Mouse (Mus musculus) frontal cortex, postnatal 14 days (tissue): ENCODE results near the gene Dohh.
A peak's percentile ranks its signal among the peaks of the same experiment; 100 is the strongest.

Source experiments
- DNase-seq, 2 experiments: peaks; one replicate each; pipeline ENCODE4 v3.0.0; 2022; ENCODE audit warnings: low spot score in 2 of 2

Gene Dohh

GRCm38 (mm10) chr10:81383802-81384604, at the start of gene Dohh, which contains the start of gene Gm48551:
Gene Dohh, plus strand, starts transcription at chr10:81384428.
Gene Gm48551, plus strand, starts transcription at chr10:81384466.
- DNase-seq, result peak; percentile 98 to 99

GRCm38 (mm10) chr10:81335393-81336340, 48.6 kb upstream of the Dohh start:
- no peak for DNase-seq

GRCm38 (mm10) chr10:81336558-81336957, 47.7 kb upstream of the Dohh start:
- no peak for DNase-seq

- DNase-seq, result no peak
These were observed 43.5 kb upstream of the Dohh start for GRCm38 (mm10) chr10:81340551-81341332.

- DNase-seq, result no peak
These were observed 42.8 kb upstream of the Dohh start for GRCm38 (mm10) chr10:81341333-81341949.

GRCm38 (mm10) chr10:81342686-81343505, 41.3 kb upstream of the Dohh start, which contains the start of gene Gipc3:
Gene Gipc3, minus strand, starts transcription at chr10:81343266.
- DNase-seq, result no peak

GRCm38 (mm10) chr10:81344421-81345161, 39.6 kb upstream of the Dohh start:
- DNase-seq, result no peak

- DNase-seq, result no peak
These were observed 39.1 kb upstream of the Dohh start for GRCm38 (mm10) chr10:81345162-81345534.

- DNase-seq, result peak in 1 of 2 experiments; percentile 36
These were observed 37.7 kb upstream of the Dohh start for GRCm38 (mm10) chr10:81346453-81347067.

GRCm38 (mm10) chr10:81349146-81349545, 35.1 kb upstream of the Dohh start:
- DNase-seq, result no peak

GRCm38 (mm10) chr10:81349961-81350350, 34.3 kb upstream of the Dohh start:
- no peak for DNase-seq

- peak; percentile 99 to 100 for DNase-seq
These were observed 33.7 kb upstream of the Dohh start, which contains the start of gene Hmg20b for GRCm38 (mm10) chr10:81350351-81351063. Gene Hmg20b, minus strand, starts transcription at chr10:81350480.

GRCm38 (mm10) chr10:81351678-81352291, 32.4 kb upstream of the Dohh start:
- no peak for DNase-seq

GRCm38 (mm10) chr10:81354738-81355477, 29.3 kb upstream of the Dohh start:
- DNase-seq, result no peak

GRCm38 (mm10) chr10:81355533-81355932, 28.7 kb upstream of the Dohh start:
- no peak for DNase-seq

GRCm38 (mm10) chr10:81356352-81356990, 27.8 kb upstream of the Dohh start:
- DNase-seq, result no peak
